Mouse (Mus musculus): ENCODE results near the gene Retreg1.
"Not testable (repeated sequence)": the region's sequence is repeated elsewhere in the genome, so short reads cannot be mapped to it uniquely, and the experiment has no call there.

Retreg1 gene

DNA sequence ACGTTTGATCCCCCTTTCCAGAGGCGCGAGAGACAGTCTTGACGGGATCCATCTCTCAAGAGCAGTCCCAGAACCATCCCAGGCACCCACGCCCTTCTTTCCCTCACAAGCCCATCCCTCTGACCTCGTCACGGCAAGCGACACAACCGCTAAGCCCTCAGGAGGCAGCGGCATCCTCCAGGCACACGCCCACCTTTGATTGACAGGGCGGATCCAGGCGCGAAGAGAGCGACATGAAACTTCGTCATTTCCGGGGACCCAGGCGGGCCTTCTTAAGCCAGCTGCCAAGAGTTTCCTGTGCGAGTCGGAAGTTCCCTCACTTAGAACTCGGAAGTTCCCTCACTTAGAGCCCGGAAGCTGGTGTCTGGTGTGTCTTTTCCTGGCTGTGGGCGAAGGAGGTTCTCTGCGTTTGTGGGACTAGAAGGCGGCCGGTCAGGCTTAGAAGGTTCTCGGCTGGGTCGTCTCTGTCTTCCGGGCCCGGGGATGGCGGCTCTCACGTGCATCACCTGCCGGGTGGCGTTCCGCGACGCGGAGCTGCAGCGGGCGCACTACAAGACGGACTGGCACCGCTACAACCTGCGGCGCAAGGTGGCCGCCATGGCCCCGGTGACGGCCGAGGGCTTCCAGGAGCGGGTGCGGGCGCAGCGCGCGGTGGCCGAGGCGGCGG is 141.2 kb downstream of the Retreg1 start, which contains the start of gene Zfp622:
Zfp622 (plus strand) TSS at position 300 of the 667 bp plus-strand sequence.
- peak; percentile 85 for DNase-seq (ENCODE audit: extremely low read depth, low read depth, low spot score)

DNA sequence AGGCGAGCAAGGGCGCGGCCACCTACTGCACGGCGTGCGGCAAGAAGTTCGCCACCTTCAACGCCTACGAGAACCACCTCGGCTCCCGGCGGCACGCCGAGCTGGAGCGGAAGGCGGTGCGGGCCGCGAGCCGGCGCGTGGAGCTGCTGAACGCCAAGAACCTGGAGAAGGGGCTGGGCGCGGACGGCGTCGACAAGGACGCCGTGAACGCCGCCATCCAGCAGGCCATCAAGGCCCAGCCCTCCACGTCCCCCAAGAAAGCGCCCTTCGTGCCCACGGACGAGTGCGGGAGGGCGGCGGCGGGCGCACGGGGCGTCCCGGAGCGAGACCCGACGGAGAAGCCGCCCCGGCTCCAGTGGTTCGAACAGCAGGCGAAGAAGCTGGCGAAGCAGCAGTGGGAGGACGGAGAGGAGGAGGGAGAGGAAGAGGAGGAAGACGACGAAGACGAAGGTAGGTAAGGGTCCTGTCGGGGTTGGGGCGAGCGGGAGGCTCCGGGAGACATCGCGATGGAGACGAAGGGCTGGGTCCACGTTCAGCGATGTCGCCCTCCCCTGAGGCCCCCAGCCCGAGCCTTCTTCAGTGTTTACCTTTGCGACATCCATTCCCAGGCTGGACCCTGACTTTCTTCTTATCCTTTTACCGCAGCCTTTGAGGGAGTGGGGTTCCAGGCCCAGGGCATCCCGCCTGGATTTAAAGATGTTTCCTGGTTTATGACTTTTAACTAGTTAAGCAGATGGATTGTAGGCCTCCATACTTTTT is 141.9 kb downstream of the Retreg1 start:
- DNase-seq (ENCODE audit: extremely low read depth, low read depth, low spot score) = no peak

DNA sequence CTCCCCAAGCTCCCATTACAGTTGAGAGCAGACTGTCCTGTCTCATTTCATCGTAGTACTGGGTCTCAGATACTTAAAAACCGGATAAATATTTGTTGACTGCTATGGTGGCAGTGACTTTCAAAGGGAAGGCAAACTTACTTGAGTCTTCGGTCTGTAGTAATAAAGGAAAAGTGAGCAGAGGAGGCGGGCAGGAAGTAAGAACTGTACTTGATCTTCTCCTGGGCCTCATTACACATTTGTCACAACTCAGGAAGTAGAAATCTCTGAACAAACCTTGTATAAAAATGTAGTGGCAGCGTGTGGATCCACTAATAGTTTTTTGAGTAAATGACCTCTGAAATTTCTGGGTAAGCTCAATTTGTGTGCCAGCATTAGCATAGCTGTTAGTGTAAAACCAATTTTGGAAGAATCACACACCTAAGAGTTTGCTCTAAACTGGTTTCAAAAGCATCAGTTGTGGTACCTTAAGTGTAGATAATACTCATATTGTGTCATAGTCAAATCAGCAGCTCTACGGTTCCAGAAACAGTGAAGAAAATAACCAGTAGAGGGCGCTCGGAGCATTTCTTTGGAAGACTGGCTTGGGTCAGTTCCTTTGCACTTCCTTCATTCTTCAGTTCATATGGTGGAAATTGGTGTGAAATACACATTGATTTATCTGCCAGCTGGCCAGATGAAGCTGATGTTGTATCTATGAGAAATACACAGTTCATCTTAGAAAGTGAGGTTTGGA is 150.2 kb downstream of the Retreg1 start:
- DNase-seq (ENCODE audit: extremely low read depth, low read depth, low spot score) = no peak

DNA sequence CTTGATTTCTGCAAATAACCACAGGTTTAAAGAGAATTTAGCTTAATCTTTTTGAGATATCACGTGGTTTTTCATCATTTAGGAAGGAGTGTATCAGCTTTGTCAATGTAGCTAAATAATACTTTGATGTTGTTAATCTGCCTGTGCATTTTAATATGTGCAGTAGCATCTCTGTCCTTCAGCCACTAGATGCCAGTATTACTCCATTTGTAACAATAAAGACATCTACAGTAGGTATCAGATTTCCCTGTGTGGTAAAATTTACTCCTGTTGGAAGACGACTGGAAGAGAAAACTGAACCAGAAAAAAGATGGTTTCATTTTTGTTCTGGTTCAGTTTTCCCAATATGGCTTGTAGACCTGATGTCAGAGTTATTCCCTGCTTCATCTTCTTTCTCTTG is 152.5 kb downstream of the Retreg1 start:
- no peak for DNase-seq (ENCODE audit: extremely low read depth, low read depth, low spot score)

DNA sequence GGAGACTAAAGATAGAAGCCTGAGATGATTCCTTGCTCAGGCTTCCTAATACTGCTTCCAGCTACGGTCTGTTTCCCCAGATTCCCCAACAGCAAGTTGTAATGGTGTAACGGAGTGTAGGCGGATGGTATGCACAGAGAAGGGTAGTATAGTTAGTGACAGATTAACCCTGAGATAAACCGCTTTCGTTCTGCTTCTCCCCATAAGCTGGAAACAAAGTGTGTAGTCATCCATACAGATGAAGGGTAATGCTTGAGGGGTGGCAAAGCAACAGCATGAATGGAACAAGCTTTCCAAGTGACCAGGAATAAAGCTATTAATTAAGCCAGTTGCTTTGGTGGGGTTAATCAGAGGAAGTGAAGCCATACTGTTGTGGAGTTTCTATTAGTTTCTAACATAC is 156.6 kb downstream of the Retreg1 start:
- DNase-seq (ENCODE audit: extremely low read depth, low read depth, low spot score) = not testable (repeated sequence)

DNA sequence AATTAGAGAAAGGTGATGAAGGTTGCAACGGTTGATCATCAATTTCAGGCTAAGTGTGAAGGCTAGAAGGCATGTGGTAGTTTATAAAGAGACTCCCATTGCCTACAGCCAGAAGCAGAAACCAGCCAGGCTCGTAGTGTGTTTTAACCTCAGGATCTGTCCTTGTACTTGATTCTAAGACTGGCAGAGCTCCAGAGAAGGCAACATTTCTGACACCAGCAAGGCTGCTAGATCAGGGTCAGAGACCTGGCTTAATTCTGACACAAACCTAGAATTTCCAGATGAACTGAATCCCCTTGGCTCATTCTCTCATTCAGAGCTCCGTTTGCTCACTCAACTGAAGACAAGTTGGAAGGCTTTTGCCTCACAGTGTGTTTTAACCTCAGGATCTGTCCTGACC is 165.6 kb downstream of the Retreg1 start:
- DNase-seq (ENCODE audit: extremely low read depth, low read depth, low spot score) = no peak

DNA sequence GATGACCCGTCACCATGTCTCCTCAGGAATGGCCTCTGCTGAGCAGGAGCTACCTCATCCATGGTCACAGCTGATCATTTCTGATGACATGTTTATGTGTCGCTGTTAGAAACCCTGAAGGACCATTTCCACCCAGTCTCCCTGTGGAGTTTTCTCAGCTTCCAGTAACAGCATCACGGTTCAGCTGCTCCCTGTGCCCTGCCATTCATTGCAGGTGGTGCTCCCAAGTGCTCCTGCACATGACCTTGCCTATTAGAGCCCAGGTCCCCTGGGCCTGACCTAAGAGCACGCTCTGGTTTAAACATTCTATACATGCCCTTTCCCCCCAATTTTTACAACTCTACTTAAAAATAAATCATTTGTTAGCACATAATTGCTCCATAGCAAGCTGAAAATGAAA is 169.9 kb downstream of the Retreg1 start:
- DNase-seq (ENCODE audit: extremely low read depth, low read depth, low spot score) = no peak

DNA sequence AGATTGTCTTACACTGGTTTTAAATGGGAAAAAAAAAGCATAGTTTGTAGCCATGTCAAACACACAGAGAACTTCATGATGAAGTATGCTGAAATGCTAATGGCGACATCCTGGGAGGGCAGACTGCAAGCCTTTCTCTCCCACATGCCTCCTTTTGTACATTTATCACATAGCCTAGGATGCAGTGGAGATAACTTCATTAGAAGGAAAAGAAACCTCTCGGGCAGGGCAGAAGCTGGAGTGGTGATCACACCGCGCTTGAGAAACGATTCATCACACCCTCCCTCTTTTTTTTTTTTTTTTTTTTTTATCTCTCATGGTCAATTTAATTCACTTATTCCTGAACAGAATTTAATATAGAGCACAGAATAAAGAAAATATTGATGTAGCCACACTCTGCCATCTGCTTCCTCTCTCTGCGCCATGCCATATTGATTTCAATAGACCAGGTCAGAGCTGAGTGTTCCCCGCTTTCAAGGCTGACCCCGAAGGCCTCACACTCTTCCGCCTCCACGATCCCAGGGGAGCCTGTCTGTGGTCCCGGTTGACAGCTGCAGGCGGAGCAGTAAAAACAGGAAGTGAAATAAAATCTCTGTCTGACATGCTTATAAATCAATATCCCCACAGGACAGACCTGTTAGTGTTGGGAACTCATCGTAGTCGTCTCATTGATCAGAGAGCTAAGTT is 173.1 kb downstream of the Retreg1 start:
- no peak for DNase-seq (ENCODE audit: extremely low read depth, low read depth, low spot score)

DNA sequence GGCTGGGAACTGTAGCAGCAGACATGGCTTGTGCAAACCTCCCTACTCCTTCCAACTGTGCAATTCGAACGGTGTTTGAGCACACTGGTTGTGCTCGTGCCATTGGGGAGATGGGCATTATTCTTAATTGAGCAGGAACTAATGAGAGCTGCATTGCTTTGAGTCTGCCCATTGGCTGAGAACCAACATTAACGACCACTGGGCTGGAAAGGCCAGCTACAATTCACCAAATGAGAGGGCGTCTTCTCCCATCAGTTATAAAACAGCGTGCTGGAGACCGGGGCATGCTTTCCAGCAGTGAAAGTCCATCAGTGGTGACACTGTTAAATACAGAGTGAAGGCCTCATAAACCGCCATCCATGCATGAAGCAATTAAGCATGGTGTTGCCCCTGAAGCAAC is 178.7 kb downstream of the Retreg1 start:
- DNase-seq (ENCODE audit: extremely low read depth, low read depth, low spot score) = no peak

DNA sequence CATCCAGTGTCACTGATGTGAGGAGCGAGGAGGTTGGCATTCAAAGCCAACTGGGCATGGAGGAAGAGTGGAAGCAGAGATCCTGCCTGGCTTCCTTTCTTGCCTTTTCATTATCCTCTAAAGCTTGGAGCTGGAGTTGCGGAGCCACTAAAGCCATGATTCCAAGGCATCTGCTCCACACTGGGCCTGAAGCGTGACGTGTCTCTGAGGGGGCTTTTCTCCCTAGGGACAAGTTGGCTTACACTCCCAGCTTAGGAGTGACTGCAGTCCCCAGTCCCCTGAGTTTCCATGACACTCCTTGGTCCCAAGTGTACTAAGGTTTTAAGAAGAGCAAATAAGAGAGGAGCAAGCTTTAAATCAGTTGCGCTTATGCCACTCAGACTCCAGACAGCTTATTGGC is 179.7 kb downstream of the Retreg1 start:
- DNase-seq (ENCODE audit: extremely low read depth, low read depth, low spot score) = no peak
